Mouse (Mus musculus) lung, postnatal 0 days (tissue): ENCODE measurements around the gene Akr1c14. TPM values are rescaled to one million over a fixed set of nuclear protein-coding genes. Genes with fewer than 3 reads are reported as not detected.

Experiments used
- ATAC-seq: fragments of 200-750 bp; cut with Nextera tagmentation; 2 replicates; pipeline ENCODE4 v1.8.0; 2017; ENCODE audit warnings: moderate library complexity
- DNase-seq: peaks from one replicate; pipeline ENCODE4 v3.0.0-alpha.2; 2016; ENCODE audit warnings: low spot score
- H3K27ac ChIP-seq: fragments of 300-500 bp; sonication (generic); 2 replicates; pipeline ENCODE4 v1.5.1; 2014; ENCODE audit warnings: antibody characterized with exemption, mild to moderate bottlenecking, low read length, mixed read lengths
- H3K27me3 ChIP-seq: fragments of 300-500 bp; sonication (generic); replicated peaks from 2 replicates; pipeline ENCODE4 v1.6.1; 2014; ENCODE audit warnings: low read length, mixed read lengths; ENCODE audit not compliant: insufficient read depth
- H3K36me3 ChIP-seq: fragments of 300-500 bp; sonication (generic); 2 replicates; pipeline ENCODE4 v1.6.1; 2014; ENCODE audit warnings: low read length, mixed read lengths; ENCODE audit not compliant: insufficient read depth
- H3K4me1 ChIP-seq: fragments of 300-500 bp; sonication (generic); 2 replicates; pipeline ENCODE4 v1.6.1; 2014; ENCODE audit warnings: antibody characterized with exemption, low read depth, low read length, mixed read lengths; ENCODE audit not compliant: insufficient read depth
- H3K4me2 ChIP-seq: fragments of 300-500 bp; sonication (generic); replicated peaks from 2 replicates; pipeline ENCODE4 v1.6.1; 2014; ENCODE audit warnings: low read depth, mild to moderate bottlenecking, low read length, moderate library complexity, mixed read lengths
- H3K4me3 ChIP-seq: fragments of 300-500 bp; sonication (generic); 2 replicates; pipeline ENCODE4 v1.5.1; 2014; ENCODE audit warnings: low read depth, low read length
- H3K9ac ChIP-seq: fragments of 300-500 bp; sonication (generic); replicated peaks from 2 replicates; pipeline ENCODE4 v1.6.1; 2014; ENCODE audit warnings: low read depth, mild to moderate bottlenecking
- H3K9me3 ChIP-seq: fragments of 300-500 bp; sonication (generic); 2 replicates; pipeline ENCODE4 v1.6.1; 2016; ENCODE audit warnings: low read length, mixed read lengths
- CTCF ChIP-seq: IDR thresholded peaks from 2 replicates; pipeline ENCODE4 v1.5.1; 2016; ENCODE audit warnings: antibody characterized with exemption, mild to moderate bottlenecking
- EP300 ChIP-seq: IDR thresholded peaks from 2 replicates; pipeline ENCODE4 v1.6.1; 2016; ENCODE audit warnings: antibody characterized with exemption, mild to moderate bottlenecking, control low read depth
- WGBS: fragments of 180-500 bp; shearing (Covaris S2); extraction: QIAGEN DNeasy Blood & Tissue Kit; methylation state at CpG from one replicate; pipeline ENCODE4 v1.1.7; 2014; 5-methylcytosine and 5-hydroxymethylcytosine counted together
- polyA plus RNA-seq: library from polyadenylated mRNA; unstranded; fragments of >200 nt; fragmentation: Nextera tagmentation; extraction: Ambion mirVana; gene quantifications from 2 replicates; pipeline ENCODE4 v1.2.1, GENCODE M21; 2015

Akr1c14 gene
- polyA plus RNA-seq, 1 experiment from 2014 or later = 62.8 TPM

DNA sequence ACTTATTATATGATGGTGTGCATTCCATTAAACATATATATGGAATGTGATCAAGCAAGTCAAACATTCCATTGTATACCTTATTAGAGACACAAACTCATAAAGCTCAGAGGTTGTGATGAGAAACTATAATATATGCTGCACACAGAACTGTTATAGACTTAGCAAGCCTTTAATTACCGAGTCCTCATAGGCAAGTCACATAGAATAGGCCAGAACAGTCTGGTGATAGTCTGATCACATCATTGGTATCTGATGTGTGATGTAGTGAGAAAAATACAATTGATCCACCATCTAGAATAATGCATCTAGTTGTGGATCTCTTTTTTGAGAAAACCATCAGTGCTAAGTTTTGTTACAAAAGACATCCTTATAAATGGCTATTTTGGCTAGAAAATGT is 82.5 kb downstream of the Akr1c14 start:
- Histone ChIP-seq H3K4me3 (no peak overlapping the region), H3K9me3 (no peaks in the 10 kb centered on the region), H3K36me3 (no peaks in the 10 kb centered on the region), H3K9ac (no peak overlapping the region), H3K4me1 (no peaks in the 10 kb centered on the region), H3K4me2 (no peak overlapping the region), H3K27me3 (no peaks in the 10 kb centered on the region), H3K27ac (no peak overlapping the region)
- no peak for DNase-seq
- WGBS = 82% methylated on average over 1 of the region's 1 CpGs
- TF ChIP-seq CTCF = no peak
- ATAC-seq = no peak

GRCm38 (mm10) chr13:4131721-4132120 is 82.9 kb downstream of the Akr1c14 start:
- no peak overlapping the region for H3K4me2 ChIP-seq

GRCm38 (mm10) chr13:4133070-4133469 is 84.3 kb downstream of the Akr1c14 start:
- DNase-seq = no peak
- H3K9ac ChIP-seq = no peak overlapping the region
- H3K36me3 ChIP-seq = no peaks in the 10 kb centered on the region
- H3K27ac ChIP-seq = no peak overlapping the region
- no peak overlapping the region for H3K4me3 ChIP-seq
- H3K4me2 ChIP-seq = no peak overlapping the region
- no peak for ATAC-seq
- H3K9me3 ChIP-seq = no peaks in the 10 kb centered on the region
- H3K4me1 ChIP-seq = no peaks in the 10 kb centered on the region
- H3K27me3 ChIP-seq = no peaks in the 10 kb centered on the region
- TF ChIP-seq EP300 (no peak), CTCF (peak; percentile 49)
- 29% methylated on average over 2 of the region's 2 CpGs for WGBS

More at GRCm38 (mm10) chr13:4131721-4132120, 82.9 kb downstream of the Akr1c14 start:
- Histone ChIP-seq H3K9ac (no peak overlapping the region), H3K27ac (no peak overlapping the region), H3K4me1 (no peaks in the 10 kb centered on the region), H3K4me3 (no peak overlapping the region), H3K36me3 (no peaks in the 10 kb centered on the region), H3K9me3 (no peaks in the 10 kb centered on the region), H3K27me3 (no peaks in the 10 kb centered on the region)
- no peak for ATAC-seq
- no peak for TF ChIP-seq EP300
- no peak for TF ChIP-seq CTCF
- no peak for DNase-seq
- 38% methylated on average over 3 of the region's 3 CpGs for WGBS

Other genes starting within 250 kb of the Akr1c14 start
- gene Calml3, start 244.7 kb upstream of the Akr1c14 start, polyA plus RNA-seq = 0.19 and 0.21 TPM in 2 replicates
- not detected in 2 replicates for gene Calm4, start 211.3 kb upstream of the Akr1c14 start, polyA plus RNA-seq
- not detected in 2 replicates for gene Calm5, start 194.8 kb upstream of the Akr1c14 start, polyA plus RNA-seq
- 83.7 and 91.5 TPM in 2 replicates for gene Net1, start 130.8 kb upstream of the Akr1c14 start, polyA plus RNA-seq
- not detected in 2 replicates for gene Tubal3, start 130.7 kb upstream of the Akr1c14 start, polyA plus RNA-seq
- gene Ucn3, start 103.7 kb upstream of the Akr1c14 start, polyA plus RNA-seq = not detected in 2 replicates
- 0.37 and 1.0 TPM in 2 replicates for gene Akr1c18, start 101.6 kb downstream of the Akr1c14 start, polyA plus RNA-seq
- gene Akr1c13, start 142.1 kb downstream of the Akr1c14 start, polyA plus RNA-seq = 7.3 and 7.9 TPM in 2 replicates
- gene Akr1c19, start 179.7 kb downstream of the Akr1c14 start, polyA plus RNA-seq = 13.9 and 15.0 TPM in 2 replicates
- gene Akr1c12, start 230.4 kb downstream of the Akr1c14 start, polyA plus RNA-seq = 0.87 and 1.2 TPM in 2 replicates